Mouse (Mus musculus): ENCODE measurements around the gene Acadl.

DNA sequence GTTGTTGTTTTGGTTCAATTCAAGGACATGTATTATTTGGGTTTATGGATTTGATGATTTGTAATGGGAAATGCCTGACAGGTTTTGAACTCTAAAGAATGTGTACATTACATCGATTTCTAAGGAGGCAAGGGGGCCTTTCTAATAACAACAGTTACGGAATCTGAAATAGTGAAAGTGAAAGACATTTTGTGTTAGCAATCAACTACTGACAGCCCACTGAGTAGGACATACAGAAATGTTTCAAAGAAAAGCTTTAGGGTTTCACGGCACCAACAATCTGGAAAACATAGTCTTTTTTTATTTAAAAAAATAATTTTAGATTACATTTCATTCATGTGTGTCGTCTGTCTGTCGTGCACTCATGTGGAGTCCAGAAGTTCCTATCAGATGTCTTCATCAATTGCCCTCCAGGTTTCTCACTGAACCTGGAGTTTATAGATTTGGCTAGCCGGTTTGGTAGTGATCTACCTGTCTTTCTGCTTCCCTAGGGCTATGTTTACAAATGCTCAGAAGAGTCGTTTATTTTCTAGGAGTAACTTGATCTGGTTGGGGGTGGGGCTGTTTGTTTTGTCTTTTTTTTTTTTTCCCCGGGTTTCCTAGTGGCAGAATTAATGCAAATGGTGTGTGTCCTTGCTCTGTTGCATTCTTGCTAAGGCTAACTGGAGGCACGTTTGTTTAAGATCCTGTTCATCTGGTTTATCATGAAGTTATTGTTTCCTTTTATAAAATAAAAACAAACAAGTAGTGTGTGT is 841 bp upstream of the Acadl start:
- TF ChIP-seq CTCF (IDR thresholded peaks at IDR 0.05; ENCODE audit: low read depth): no peak
- TF ChIP-seq EP300 (IDR thresholded peaks at IDR 0.05; ENCODE audit: low read depth): no peak
